ENCODE assay signal across 8 mouse cellular contexts in the genomic region with DNA sequence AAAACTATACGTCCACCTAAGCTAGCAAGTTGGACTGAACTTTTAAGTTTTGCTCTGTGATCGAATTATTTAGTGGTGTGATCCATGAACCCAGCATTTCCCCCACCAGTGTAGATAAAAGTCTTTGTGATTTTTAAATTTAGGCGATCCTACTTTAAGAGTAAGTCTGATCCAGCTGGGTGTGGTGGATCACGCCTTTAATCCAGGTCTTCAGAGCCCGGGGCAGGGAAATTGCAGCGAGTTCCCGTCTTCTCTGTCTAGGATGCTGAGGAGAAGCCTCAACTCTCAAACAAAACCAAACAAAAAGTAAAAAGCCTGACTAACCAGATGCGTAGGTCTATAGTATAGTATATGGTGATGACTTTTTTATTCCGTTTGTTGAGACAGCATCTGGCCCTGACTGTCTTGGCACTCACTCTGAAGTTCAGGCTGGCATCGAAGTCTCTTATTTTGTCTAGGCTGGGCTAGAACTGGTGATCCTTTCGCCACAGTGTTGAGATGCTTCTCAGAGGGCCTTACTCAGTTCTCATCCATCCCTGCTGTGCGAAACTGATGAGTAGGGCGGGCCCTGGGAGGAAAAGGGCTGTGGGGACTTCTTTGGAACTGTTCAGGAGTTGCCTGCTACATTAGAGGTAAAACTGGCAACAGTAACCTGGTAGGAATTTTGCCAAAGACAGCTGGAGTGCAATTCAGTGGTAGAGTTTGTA. TPM values are rescaled to one million over a fixed set of nuclear protein-coding genes. Genes with fewer than 3 reads are reported as not detected.
DNase-seq lines count a peak whose midpoint lies in the region; ATAC-seq lines count a peak whose summit lies in the region.

No protein-coding gene starts in this region.

- no peaks in the 10 kb centered on the region for H3K4me1 ChIP-seq in heart, embryonic 12.5 days (replicated peaks)
- H3K4me1 ChIP-seq in brown adipose tissue, adult 24 weeks (ENCODE audit: control insufficient read depth, insufficient read depth, insufficient read length, low read length) = no peaks in the 10 kb centered on the region
- H3K4me1 ChIP-seq in hindbrain, embryonic 13.5 days (replicated peaks) = peaks cover 9% of the 10 kb centered on the region
- H3K4me1 ChIP-seq in midbrain, embryonic 13.5 days (replicated peaks) = 0 out of 2 replicates have a peak, but pooled peaks cover 7% of the 10 kb centered on the region

- H3K4me3 ChIP-seq in heart, embryonic 12.5 days = peak overlapping the region; percentile 66
- peak overlapping the region; percentile 58; the same call in 1 of the 2 replicates for H3K4me3 ChIP-seq in brown adipose tissue, adult 24 weeks (ENCODE audit: insufficient read depth, low read depth, low read length)
- H3K4me3 ChIP-seq in hindbrain, embryonic 13.5 days = peak overlapping the region; percentile 71
- peak overlapping the region; percentile 70 for H3K4me3 ChIP-seq in midbrain, embryonic 13.5 days (replicated peaks)

- no peak for ATAC-seq in heart, embryonic 12.5 days (ENCODE audit: insufficient number of reproducible peaks, low FRiP score)
- ATAC-seq in hindbrain, embryonic 13.5 days (ENCODE audit: low FRiP score) = no peak
- ATAC-seq in midbrain, embryonic 13.5 days = peak; percentile 5; the same call in 1 of the 2 replicates
- ATAC-seq in activated CD4-positive, CD25-positive, alpha-beta regulatory T cell, adult 4 months = no peak

- 33% methylated on average over 13 of the region's 13 CpGs for WGBS in heart, embryonic 12.5 days
- 30% methylated on average over 13 of the region's 13 CpGs for WGBS in hindbrain, embryonic 13.5 days
- 27% methylated on average over 13 of the region's 13 CpGs for WGBS in midbrain, embryonic 13.5 days

- H3K27ac ChIP-seq in heart, embryonic 12.5 days (ENCODE audit: poor library complexity, severe bottlenecking) = no peak overlapping the region
- H3K27ac ChIP-seq in brown adipose tissue, adult 24 weeks (replicated peaks; ENCODE audit: low read depth, low read length) = no peak overlapping the region
- H3K27ac ChIP-seq in hindbrain, embryonic 13.5 days = no peak overlapping the region
- H3K27ac ChIP-seq in midbrain, embryonic 13.5 days = no peak overlapping the region

- no peak for DNase-seq in heart, adult 8-10 months (ENCODE audit: low spot score)
- no peak for DNase-seq in thymus, postnatal 36 days
- no peak for DNase-seq in right cerebral cortex, postnatal 14 days

- peak overlapping the region; percentile 91 for H3K4me2 ChIP-seq in heart, embryonic 12.5 days
- peak overlapping the region; percentile 92 for H3K4me2 ChIP-seq in hindbrain, embryonic 13.5 days
- H3K4me2 ChIP-seq in midbrain, embryonic 13.5 days (replicated peaks) = peak overlapping the region; percentile 94

- no peaks in the 10 kb centered on the region for H3K36me3 ChIP-seq in heart, embryonic 12.5 days
- no peaks in the 10 kb centered on the region for H3K36me3 ChIP-seq in hindbrain, embryonic 13.5 days
- H3K36me3 ChIP-seq in midbrain, embryonic 13.5 days = no peaks in the 10 kb centered on the region

- H3K9ac ChIP-seq in heart, embryonic 12.5 days = peak overlapping the region; percentile 77
- peak overlapping the region; percentile 80 for H3K9ac ChIP-seq in hindbrain, embryonic 13.5 days
- H3K9ac ChIP-seq in midbrain, embryonic 13.5 days (replicated peaks) = no peak overlapping the region; the same call in 1 of the 2 replicates

- H3K27me3 ChIP-seq in heart, embryonic 12.5 days (replicated peaks) = peaks cover 25% of the 10 kb centered on the region
- H3K27me3 ChIP-seq in hindbrain, embryonic 13.5 days = peaks cover 32% of the 10 kb centered on the region
- peaks cover 28% of the 10 kb centered on the region for H3K27me3 ChIP-seq in midbrain, embryonic 13.5 days

- no peaks in the 10 kb centered on the region for H3K9me3 ChIP-seq in heart, embryonic 12.5 days (replicated peaks)
- H3K9me3 ChIP-seq in hindbrain, embryonic 13.5 days = no peaks in the 10 kb centered on the region
- no peaks in the 10 kb centered on the region for H3K9me3 ChIP-seq in midbrain, embryonic 13.5 days

RNA-seq across cellular contexts. Expression of a gene that starts 0.8 kb away (rescaled TPM):
- 2.6 and 3.2 TPM in 2 replicates for polyA plus RNA-seq in heart, embryonic 12.5 days (2016; fragmentation: Nextera tagmentation; extraction: Ambion mirVana)
- total RNA-seq in heart, adult 8-10 months (2022) = 1 to 10 TPM in 3 of 4 experiments, under 1 TPM in 1; 0.65 to 1.3 (median 1.2) TPM
- 0.58 TPM in 1 of 2 replicates, not detected in the other for polyA plus RNA-seq in brown adipose tissue, adult 24 weeks (2012; ENCODE audit: insufficient read depth, insufficient read length, missing spikeins)
- 2.6 and 3.0 TPM in 2 replicates for polyA plus RNA-seq in hindbrain, embryonic 13.5 days (2015; fragmentation: Nextera tagmentation; extraction: Ambion mirVana)
- polyA plus RNA-seq in midbrain, embryonic 13.5 days (2015; fragmentation: Nextera tagmentation; extraction: Ambion mirVana) = 3.0 and 3.4 TPM in 2 replicates
- polyA plus RNA-seq in activated CD4-positive, CD25-positive, alpha-beta regulatory T cell, adult 4 months (2017; shearing (Covaris generic)) = 10 to 100 TPM; 13.2 to 16.1 TPM
